Mouse (Mus musculus) olfactory bulb, adult 2 months (tissue): Measurements from ENCODE around the gene M6pr.

Experiments used
- CTCF ChIP-seq: fragments of 200-500 bp; IDR thresholded peaks from 2 replicates; pipeline ENCODE4 v1.5.1; 2012; ENCODE audit warnings: low read depth, mild to moderate bottlenecking, low read length, moderate library complexity; ENCODE audit not compliant: insufficient read depth
- POLR2A ChIP-seq: fragments of 200-500 bp; IDR thresholded peaks from 2 replicates; pipeline ENCODE4 v1.6.1; 2012; ENCODE audit warnings: mild to moderate bottlenecking, low read depth, low read length, moderate library complexity; ENCODE audit not compliant: insufficient read depth

GRCm38 (mm10) chr6:122333081-122333612 is 24.6 kb downstream of the M6pr start:
- TF ChIP-seq CTCF (no peak), POLR2A (no peak)
